Mouse (Mus musculus) cerebellum, adult 9-10 months (tissue): ENCODE results near the gene Gm3336.
A peak's percentile ranks its signal among the peaks of the same experiment; 100 is the strongest.

Experiments
- DNase-seq: peaks from one replicate; pipeline ENCODE4 v3.0.0; 2022

Gm3336 gene

DNA sequence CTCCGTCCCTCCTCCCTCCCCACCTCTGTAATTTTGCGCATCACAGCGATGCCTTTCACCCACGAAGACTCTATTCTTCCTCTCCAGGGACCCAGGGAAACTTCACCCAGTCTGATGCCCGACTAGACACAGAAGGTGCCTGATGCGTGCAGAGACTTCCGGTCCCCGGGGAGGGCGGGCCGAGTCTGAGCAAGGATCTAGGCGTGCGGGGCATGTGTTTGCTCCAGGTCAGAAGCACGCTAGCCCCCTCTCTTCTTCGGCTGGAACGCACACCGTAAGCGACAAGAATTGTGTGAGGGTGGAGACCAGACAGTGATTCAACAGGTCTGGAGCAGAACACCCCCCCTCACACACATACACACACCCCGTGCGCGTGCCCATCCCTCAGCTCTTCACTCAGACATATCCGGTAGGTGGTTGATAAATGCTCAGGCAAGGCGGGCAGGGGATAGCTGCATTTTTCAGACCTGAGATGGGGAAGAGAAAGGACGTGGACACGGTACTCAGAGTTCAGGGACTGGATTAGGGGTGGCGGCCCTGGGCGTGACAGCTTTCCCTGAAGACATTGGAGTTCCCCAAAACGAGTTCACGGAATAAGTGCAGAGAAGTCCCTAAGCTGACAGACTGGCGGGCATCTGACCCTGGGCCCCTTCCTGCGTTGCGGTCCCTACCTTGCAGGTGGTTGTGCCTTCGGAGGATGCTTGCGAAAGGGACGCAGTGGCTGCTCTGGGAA, 47.7 kb downstream of the Gm3336 start:
- DNase-seq = no peak

DNA sequence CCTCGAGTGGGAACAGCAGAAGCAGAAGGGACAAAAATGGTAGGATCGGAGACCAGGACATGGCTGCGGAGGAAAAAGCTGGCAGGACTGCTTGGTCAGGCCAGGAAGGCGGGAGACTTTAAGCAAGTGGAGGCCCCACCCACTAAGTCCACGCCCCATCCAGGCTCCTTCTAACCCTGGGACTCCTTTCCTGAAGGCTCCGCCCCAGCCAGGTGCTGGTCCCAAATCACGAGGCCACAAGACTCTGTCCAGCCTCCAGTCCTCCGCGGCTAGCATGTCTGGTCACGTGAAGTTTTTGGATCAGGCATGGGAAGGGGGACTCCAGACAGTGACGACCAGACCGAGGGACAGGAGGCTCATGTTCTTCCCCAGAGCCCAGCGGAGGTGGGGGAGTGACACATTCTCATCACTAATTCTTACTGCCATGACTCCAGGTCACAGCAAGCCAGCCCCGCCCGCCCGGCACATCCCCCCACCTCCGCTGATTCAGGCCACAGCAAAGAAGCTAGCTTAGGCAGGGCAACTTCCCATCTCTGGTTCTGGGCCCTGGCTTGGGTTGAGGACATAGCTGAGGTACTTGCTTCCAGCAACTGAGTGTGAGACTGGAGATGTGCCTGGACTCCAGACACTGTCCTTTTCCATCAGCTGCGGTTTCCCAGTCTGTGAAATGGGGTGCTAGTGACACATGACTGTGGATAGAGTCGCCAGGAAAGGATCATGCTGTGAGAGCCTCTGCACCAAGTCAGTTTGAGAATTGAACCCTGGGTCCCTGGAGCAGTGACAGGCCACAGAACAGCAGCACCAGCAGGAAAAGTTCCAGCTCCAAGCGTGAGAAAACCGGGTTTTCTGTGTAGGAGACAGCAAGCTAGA, 48.5 kb downstream of the Gm3336 start:
- peak; percentile 74 for DNase-seq

DNA sequence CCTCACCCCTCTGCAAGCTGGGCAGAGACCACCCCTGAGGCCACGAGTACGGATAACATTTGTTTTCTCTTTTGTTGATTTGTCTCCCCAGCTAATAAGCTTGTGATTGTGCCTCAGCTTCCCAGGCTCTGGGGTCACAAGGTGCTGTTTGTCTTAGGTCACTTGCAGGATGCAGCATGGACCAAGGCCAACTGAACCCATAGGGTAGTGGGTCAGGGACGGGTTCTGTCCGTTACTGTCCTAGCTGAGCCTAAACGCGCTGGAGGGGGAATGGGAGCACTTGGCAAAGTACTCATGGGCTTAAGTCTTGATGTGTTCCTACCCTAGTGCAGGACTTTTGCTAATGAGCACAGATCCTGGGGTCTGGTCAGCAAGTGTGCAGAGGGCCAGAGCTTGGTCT, 49.2 kb downstream of the Gm3336 start:
- no peak for DNase-seq

DNA sequence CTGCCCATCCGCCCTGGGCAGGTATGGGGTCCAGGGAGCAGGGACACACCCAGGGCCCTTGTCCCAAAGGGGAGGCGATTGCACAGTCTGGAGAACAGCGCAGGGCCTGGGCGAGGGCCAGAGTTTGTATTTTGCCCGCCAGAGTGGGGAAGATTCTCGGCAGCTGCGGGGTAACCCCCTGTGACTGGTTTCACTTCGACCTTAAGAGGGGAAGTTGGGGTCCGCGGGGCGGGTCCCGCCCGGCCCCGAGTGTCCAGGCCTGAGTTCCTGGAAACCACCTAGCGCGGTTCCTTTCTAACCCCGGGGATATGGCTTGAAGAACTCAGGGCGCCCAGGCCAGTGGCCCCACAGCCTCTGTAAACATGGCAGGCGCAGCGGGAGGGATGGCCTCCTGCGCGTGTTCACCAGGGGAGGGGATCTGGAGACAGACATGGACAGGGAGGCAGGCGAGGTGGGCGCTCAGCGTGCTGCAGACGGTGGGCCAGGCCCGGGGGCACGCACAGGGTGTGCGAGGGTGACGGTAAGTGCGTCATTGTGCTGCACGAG, 50.0 kb downstream of the Gm3336 start:
- DNase-seq = peak; percentile 65

DNA sequence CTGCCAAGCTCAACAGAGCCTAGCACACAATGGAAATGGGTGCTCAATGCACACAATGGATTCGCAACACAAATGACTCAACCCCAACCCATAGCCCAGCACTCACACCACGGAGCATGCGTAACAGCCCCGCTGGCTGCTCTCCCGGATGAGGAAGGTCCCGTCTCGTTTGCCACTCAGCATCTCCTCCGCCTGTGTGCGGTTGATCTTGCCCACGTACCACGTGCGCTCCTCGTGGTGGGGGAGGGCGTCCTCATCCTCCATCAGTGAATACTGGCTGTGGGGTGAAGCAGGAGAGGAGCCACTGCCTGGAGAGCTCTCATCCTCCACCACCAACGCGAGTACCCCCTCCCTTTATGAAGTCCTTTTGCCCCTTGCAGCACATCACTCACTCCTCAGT, 50.6 kb downstream of the Gm3336 start:
- no peak for DNase-seq

DNA sequence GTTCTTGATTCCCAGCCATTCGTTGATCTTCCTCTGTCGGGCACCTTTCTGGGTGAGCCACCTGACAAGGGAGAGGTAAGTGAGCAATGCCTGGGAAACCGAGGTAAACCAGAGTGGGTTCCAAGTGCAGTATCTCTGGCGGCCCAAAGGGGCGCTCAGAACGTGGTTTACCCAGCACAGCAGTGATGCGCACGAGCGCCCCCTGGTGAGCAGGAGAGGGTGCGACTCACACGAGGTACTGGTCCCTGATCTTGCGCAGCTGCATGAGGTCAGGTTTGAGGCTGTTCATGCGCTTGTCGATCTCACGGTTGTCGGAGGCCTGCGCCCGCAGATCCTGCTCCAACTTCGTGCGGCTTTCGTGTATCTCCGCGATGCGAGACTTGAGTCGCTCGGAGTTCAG, 51.0 kb downstream of the Gm3336 start:
- DNase-seq = peak; percentile 95

DNA sequence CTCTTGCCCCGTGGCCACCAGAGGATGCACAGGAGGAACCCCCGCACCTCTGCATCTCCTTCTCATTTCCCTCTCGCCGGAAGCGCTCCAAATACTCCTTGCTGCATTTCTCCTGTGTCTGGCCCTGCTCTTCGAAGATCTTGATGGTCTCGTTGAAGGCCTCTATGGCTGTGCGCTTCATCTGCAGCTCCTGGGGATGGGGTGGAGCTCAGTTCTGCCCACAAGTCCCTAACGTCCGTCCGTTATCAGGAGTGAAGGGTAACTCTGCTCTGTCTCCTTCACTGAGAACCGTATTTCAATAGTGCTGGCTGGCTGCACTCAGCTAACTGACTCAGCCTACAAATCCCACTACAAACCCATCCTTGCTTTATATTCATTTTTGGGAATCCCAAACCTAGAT, 51.5 kb downstream of the Gm3336 start:
- no peak for DNase-seq

DNA sequence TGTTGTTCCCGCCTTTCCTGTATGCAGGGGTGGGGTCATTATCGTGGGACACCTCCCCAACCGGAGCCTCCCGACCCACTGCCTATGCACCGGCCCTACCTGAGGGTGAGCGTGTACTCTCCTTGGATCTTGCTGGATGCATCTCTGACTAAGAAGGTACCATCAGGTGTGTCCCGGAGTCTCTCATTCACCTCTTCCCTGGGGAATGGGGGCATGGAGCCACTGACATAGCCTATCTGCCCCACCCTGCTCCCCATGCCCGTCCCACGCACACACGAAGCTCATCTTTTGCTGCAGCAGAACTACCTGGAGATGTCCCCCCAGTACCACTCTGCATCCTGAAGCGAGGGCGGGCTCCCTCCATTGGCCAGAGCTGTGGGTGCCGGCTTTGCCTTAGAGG, 52.4 kb downstream of the Gm3336 start:
- DNase-seq = no peak

DNA sequence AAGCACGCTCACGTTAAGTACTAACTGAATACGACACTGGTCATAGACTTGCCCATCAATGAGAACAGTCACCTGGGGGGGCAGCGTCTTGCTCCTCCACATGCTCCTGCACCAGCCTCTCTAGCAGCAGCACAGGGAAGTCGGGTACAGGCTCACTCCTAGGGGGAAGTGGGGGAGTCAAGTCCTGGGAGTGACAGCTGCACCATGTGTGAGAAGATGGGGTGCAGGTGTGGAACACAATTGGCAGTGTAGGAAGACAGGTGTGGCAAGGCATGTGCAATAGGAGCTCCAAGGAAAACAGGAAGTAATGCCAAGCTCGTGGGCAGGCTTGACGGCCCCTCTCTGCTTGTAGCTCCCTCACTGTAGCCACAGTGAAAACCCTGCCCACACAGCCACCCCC, 52.9 kb downstream of the Gm3336 start:
- no peak for DNase-seq

DNA sequence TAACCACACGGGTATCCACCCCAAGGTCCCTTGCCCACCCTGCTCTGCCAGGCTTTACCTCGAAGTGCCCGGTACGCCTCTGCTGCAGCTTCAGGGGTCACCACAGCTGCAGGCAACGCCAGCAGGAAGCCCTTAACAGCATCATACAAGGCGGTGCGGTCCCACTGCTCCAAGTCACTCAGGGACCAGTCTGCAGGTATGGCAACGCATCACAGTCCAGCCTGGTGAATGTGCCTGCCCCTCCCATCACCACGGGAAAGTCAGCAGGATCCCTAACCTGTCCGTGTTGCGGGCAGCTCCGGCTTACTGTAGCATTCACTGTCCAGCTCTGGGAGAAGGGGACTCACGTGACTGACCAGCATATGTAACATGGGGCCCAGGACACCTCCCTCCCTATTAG, 53.7 kb downstream of the Gm3336 start:
- no peak for DNase-seq
